Mouse (Mus musculus): Measurements from ENCODE around the gene Zfp507.
A peak's percentile ranks its signal among the peaks of the same experiment; 100 is the strongest.

Gene Zfp507

GRCm38 (mm10) chr7:35774127-35774526, 28.7 kb downstream of the Zfp507 start:
- DNase-seq: no peak

GRCm38 (mm10) chr7:35772347-35772746, 30.5 kb downstream of the Zfp507 start:
- no peak for DNase-seq

GRCm38 (mm10) chr7:35771106-35771505, 31.7 kb downstream of the Zfp507 start:
- DNase-seq: no peak

- no peak for DNase-seq
Measured at GRCm38 (mm10) chr7:35770122-35770521, 32.7 kb downstream of the Zfp507 start.

GRCm38 (mm10) chr7:35764461-35764860, 38.3 kb downstream of the Zfp507 start:
- DNase-seq: no peak

- DNase-seq: no peak
Measured at GRCm38 (mm10) chr7:35761801-35762200, 41.0 kb downstream of the Zfp507 start.

- peak; percentile 22 to 57 for DNase-seq
Measured at GRCm38 (mm10) chr7:35759602-35760001, 43.2 kb downstream of the Zfp507 start.

GRCm38 (mm10) chr7:35756510-35757440, 46.0 kb downstream of the Zfp507 start:
- DNase-seq: no peak

GRCm38 (mm10) chr7:35754886-35755168, 48.0 kb downstream of the Zfp507 start:
- DNase-seq: no peak

GRCm38 (mm10) chr7:35754033-35754885, 48.5 kb downstream of the Zfp507 start, which contains the start of gene Dpy19l3:
Dpy19l3 (minus strand) TSS chr7:35754454.
- DNase-seq: peak; percentile 94 to 95

GRCm38 (mm10) chr7:35753319-35754032, 49.3 kb downstream of the Zfp507 start:
- no peak for DNase-seq

GRCm38 (mm10) chr7:35750873-35751272, 51.9 kb downstream of the Zfp507 start:
- no peak for DNase-seq

GRCm38 (mm10) chr7:35747397-35747964, 55.3 kb downstream of the Zfp507 start:
- DNase-seq: no peak

GRCm38 (mm10) chr7:35746686-35747396, 56.0 kb downstream of the Zfp507 start:
- no peak for DNase-seq

- no peak for DNase-seq
Measured at GRCm38 (mm10) chr7:35745281-35745702, 57.5 kb downstream of the Zfp507 start.

GRCm38 (mm10) chr7:35744771-35745170, 58.0 kb downstream of the Zfp507 start:
- no peak for DNase-seq

- no peak for DNase-seq
Measured at GRCm38 (mm10) chr7:35742310-35742709, 60.5 kb downstream of the Zfp507 start.

- no peak for DNase-seq
Measured at GRCm38 (mm10) chr7:35741858-35742257, 60.9 kb downstream of the Zfp507 start.

- DNase-seq: peak; percentile 63 to 82
Measured at GRCm38 (mm10) chr7:35740489-35741230, 62.1 kb downstream of the Zfp507 start.

GRCm38 (mm10) chr7:35738871-35739270, 63.9 kb downstream of the Zfp507 start:
- DNase-seq: no peak

Measured in cerebellum, postnatal 14 days (tissue).